Mouse (Mus musculus) 3T3-L1 (cell line): ENCODE results near the gene Corin.
A peak's percentile ranks its signal among the peaks of the same experiment; 100 is the strongest.

Experiments used
- DNase-seq: peaks from one replicate; pipeline ENCODE4 v3.0.0-alpha.2; 2015; ENCODE audit warnings: low read depth, low spot score

Corin gene

GRCm38 (mm10) chr5:72330648-72331047 is 173.6 kb downstream of the Corin start:
- DNase-seq = no peak

- DNase-seq = no peak
Measured at GRCm38 (mm10) chr5:72329453-72329852, 174.8 kb downstream of the Corin start.

DNA sequence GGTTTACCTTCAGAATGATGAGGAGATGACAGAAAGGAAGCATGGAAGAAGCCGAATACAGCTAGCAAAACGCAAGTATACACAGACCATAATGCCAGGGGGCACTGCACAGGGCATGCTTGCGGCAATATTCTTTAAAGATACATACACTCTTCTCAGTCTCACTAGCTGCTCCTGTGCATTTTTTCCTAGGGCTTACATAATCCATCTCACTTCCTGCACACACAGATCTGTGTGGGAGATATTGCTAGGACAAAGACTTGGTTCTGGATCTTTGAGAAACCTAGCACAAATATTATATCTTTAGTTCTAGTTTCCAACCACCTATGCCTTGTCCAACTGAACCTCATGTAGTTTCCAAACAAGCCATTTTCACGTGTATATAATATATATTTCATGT is 189.0 kb downstream of the Corin start:
- no peak for DNase-seq

GRCm38 (mm10) chr5:72298418-72299104 is 205.7 kb downstream of the Corin start:
- no peak for DNase-seq

DNA sequence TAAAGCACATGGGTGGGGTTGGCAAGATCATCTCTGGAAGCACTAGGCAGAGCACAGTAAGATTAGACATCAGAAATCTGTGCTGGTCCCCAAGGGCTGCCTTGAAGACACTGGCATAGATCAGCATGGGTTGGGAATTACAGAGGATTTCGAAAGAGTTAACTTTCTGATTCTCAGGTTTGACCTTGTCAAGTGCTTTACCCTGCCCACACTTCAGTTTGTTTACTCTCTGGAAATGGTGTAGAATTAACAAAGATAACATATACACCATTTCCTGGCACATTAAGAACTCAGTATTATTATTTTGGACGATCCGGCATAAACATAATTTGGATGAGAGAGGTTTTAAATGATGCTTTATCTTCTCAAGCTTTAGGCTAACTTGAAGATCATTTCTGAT is 219.2 kb downstream of the Corin start:
- no peak for DNase-seq

- DNase-seq = no peak
Measured at GRCm38 (mm10) chr5:72282907-72283306, 221.4 kb downstream of the Corin start.

DNA sequence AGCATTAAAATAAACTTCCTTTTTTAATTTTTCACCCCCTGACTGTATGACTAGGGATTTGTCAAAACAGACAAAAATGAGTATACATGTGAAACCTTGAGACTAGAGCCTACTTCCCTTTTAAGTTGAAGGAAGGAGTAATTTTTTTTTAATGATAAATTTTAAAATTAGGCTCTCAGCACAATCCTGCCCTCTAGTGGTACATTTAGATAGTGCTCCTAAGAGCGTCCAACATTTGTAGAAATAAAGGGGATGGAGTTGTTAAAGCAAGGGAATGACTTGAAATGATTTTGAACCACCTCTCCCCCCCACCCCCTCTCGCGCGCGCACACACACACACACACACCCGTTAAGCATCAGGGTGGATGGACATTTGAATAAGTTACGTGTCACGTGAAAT is 234.6 kb downstream of the Corin start:
- peak; percentile 67 for DNase-seq

DNA sequence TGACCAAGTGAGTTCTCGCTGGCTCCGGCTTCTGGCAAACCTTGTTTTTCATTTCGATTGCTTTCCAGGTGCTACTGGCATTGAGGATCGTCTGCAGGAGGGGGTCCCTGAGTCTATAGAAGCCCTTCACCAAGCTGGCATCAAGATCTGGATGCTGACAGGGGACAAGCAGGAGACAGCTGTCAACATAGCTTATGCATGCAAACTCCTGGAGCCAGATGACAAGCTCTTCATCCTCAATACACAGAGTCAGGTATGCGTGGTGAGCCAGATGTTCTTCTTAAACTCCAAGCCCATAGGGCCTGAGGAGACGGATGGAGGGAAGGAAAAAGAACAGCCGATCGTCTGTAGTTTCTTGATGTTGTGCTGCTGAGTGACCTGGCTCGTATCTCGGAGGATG is 235.1 kb downstream of the Corin start:
- no peak for DNase-seq

DNA sequence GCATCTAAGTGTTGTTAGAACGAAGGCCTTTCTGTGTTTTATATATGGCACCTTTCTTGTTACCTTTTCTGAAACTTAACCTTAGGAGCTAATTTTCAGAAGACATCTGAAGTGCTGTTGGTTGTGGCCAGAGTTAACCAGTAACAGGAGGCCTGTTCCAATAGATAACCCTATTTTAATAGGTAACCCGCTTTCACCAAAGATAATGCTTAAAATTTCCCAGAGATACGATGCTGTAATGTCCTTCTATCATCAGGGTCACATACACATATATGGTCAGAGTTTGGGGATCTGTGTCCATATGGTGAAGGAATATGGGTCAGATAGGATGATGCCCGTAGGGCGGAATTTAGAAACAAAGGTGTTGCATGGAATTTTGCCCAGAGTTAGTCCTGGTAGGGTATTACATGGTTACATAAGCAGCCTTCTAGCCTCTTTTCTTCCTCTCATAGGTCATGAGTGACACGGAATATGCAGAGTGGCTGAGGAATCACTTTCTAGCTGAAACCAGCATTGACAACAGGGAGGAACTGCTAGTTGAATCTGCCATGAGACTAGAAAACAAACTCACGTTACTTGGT is 237.2 kb downstream of the Corin start:
- no peak for DNase-seq

DNA sequence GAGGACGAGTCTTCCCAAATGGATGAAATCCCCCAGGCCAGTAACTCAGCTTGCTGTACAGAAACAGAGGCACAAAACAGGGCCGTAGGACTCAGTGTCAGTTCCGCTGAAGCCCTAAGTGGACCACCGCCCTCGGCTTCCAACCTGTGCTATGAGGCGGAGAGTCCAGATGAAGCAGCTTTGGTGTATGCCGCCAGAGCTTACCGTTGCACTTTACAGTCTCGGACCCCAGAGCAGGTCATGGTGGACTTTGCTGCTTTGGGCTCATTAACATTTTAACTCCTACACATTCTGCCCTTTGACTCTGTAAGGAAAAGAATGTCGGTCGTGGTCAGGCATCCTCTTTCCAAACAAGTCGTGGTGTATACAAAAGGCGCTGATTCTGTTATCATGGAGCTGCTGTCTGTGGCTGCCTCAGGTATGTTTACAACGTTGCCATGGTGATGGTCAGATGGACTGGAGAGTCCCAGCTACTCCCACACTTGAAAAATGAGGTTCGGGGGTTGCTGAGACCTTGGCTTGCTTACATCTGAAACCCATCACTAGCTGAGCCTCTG is 240.0 kb downstream of the Corin start:
- DNase-seq = peak; percentile 17

- DNase-seq = no peak
Measured at GRCm38 (mm10) chr5:72261802-72262324, 242.4 kb downstream of the Corin start.

DNA sequence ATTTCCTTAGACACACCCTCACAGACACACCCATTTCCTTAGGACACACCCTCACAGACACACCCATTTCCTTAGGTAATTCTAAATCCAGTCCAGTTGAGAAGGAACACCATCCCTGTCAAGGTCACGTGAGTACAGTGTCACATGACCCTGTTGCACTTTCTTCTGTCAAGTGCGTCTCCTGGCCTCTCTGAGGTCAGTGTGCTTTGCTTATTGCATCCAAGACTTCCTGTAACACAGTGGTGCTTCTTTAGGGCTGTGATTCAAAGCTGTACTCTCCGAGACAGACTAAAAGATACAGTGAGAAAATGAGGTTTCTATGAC is 245.0 kb downstream of the Corin start:
- DNase-seq = peak; percentile 11

DNA sequence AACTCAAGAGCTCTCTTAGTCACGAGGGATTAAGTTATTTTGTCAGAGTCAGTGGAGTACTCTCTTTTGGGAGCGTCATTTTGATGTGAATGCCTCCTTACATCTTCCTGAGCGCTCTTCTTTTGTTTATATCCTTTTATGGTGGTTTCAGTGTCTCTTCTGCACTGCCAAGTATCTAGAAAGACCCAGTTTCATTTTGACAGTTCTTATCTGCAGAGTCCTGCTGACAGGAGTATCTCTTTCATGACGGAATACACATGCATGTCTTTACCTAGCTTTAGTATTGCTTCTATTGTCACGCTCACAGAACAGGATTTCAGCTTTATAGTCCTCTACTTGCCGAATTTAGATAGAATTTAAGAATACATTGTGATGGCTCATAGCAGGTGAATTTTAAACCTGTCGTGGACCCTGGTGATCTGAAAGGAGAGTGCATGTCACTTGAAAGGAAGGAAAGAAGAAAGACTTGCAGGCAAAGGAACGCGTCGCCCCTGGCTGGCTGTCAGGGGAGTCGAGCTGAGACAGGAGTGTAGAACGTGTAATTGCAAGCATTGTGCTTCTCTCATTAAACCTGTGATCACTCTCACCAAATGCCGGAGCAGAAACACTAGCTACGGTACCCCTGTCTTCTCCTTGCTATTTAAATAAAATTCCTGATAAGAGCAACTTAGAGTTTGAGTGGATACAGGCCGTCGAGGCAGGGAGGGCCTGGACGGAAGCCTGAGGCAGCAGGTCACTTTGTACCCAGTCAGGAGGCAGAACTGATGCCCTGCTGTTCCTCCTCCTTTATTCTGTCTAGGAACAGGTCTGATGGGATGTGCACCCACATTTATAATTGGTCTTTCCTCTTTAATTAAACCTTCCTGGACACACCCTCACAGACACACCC is 245.6 kb downstream of the Corin start:
- DNase-seq = no peak

- no peak for DNase-seq
Measured at GRCm38 (mm10) chr5:72257084-72257483, 247.2 kb downstream of the Corin start.

DNA sequence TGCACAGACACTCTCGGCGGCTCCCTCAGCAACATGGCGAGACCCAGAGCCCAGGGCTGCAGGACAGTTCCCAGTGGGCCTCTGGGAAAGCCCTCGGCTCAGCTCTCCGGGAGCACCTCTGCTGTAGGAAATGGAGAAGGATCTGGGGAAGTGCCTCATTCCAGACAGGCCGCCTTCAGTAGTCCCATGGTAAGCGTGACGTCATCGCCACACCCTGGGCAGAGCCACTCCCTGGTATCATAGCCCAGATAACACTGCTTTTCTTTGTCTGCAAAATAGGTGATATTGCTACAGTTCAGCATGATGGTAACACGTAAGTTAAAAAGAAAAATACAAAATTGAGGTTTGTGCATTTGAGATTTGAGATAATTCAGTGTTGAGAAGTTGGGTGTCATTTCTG is 249.3 kb downstream of the Corin start:
- no peak for DNase-seq

- peak; percentile 97 for DNase-seq
Measured at GRCm38 (mm10) chr5:72250180-72250579, 254.1 kb downstream of the Corin start.
